Mouse (Mus musculus) hindbrain, embryonic 12.5 days (tissue): ENCODE data around the gene Klhl21. TPM values are rescaled to one million over a fixed set of nuclear protein-coding genes. Genes with fewer than 3 reads are reported as not detected.

Experiments used
- ATAC-seq: fragments of 200-750 bp; cut with Nextera tagmentation; 2 replicates; pipeline ENCODE4 v1.8.0; 2017; ENCODE audit warnings: moderate TSS enrichment; ENCODE audit not compliant: low FRiP score
- H3K27ac ChIP-seq: fragments of 300-500 bp; sonication (generic); 2 replicates; pipeline ENCODE4 v1.5.1; 2016; ENCODE audit warnings: mild to moderate bottlenecking
- H3K27me3 ChIP-seq: fragments of 300-500 bp; sonication (generic); 2 replicates; pipeline ENCODE4 v1.6.1; 2016; ENCODE audit warnings: mild to moderate bottlenecking
- H3K36me3 ChIP-seq: fragments of 300-500 bp; sonication (generic); 2 replicates; pipeline ENCODE4 v1.6.1; 2016; ENCODE audit warnings: mild to moderate bottlenecking
- H3K4me1 ChIP-seq: fragments of 300-500 bp; sonication (generic); 2 replicates; pipeline ENCODE4 v1.6.1; 2016
- H3K4me2 ChIP-seq: fragments of 300-500 bp; sonication (generic); replicated peaks from 2 replicates; pipeline ENCODE4 v1.6.1; 2016; ENCODE audit warnings: mild to moderate bottlenecking
- H3K4me3 ChIP-seq: fragments of 300-500 bp; sonication (generic); 2 replicates; pipeline ENCODE4 v1.5.1; 2016; ENCODE audit warnings: mild to moderate bottlenecking
- H3K9ac ChIP-seq: fragments of 300-500 bp; sonication (generic); 2 replicates; pipeline ENCODE4 v1.6.1; 2016; ENCODE audit warnings: mild to moderate bottlenecking, moderate library complexity
- H3K9me3 ChIP-seq: fragments of 300-500 bp; sonication (generic); replicated peaks from 2 replicates; pipeline ENCODE4 v1.6.1; 2016; ENCODE audit warnings: mild to moderate bottlenecking
- WGBS: fragments of 180-500 bp; shearing (Covaris S2); methylation state at CpG from one replicate; pipeline ENCODE4 v1.1.7; 2016; 5-methylcytosine and 5-hydroxymethylcytosine counted together
- polyA plus RNA-seq: library from polyadenylated mRNA; unstranded; fragments of >200 nt; fragmentation: Nextera tagmentation; extraction: Ambion mirVana; gene quantifications from 2 replicates; pipeline ENCODE4 v1.2.1, GENCODE M21; 2016

The Klhl21 gene
- polyA plus RNA-seq, 1 experiment from 2014 or later, result 8.0 TPM

GRCm38 (mm10) chr4:151997701-151998100 lies 10.9 kb upstream of the Klhl21 start:
- Histone ChIP-seq H3K4me2 (0 out of 2 replicates have a peak overlapping the region, but pooled peaks have one; percentile 49), H3K4me1 (peaks cover 19% of the 10 kb centered on the region), H3K27me3 (no peaks in the 10 kb centered on the region), H3K9ac (no peak overlapping the region), H3K4me3 (0 out of 2 replicates have a peak overlapping the region, but pooled peaks have one; percentile 99), H3K36me3 (peaks cover under 1% of the 10 kb centered on the region), H3K9me3 (no peaks in the 10 kb centered on the region), H3K27ac (no peak overlapping the region)
- WGBS, result 77% methylated on average over 3 of the region's 3 CpGs
- no peak for ATAC-seq

- H3K27me3 ChIP-seq, result no peaks in the 10 kb centered on the region
Measured at GRCm38 (mm10) chr4:151999481-151999880, 9.1 kb upstream of the Klhl21 start.

GRCm38 (mm10) chr4:152000906-152001305 lies 7.7 kb upstream of the Klhl21 start:
- Histone ChIP-seq H3K36me3 (no peaks in the 10 kb centered on the region), H3K4me1 (peaks cover 5% of the 10 kb centered on the region), H3K4me3 (no peak overlapping the region), H3K9me3 (no peaks in the 10 kb centered on the region), H3K4me2 (no peak overlapping the region), H3K27me3 (no peaks in the 10 kb centered on the region), H3K9ac (no peak overlapping the region), H3K27ac (no peak overlapping the region)
- no peak for ATAC-seq
- 57% methylated on average over 4 of the region's 4 CpGs for WGBS

More at GRCm38 (mm10) chr4:151999481-151999880, 9.1 kb upstream of the Klhl21 start:
- no peaks in the 10 kb centered on the region for H3K36me3 ChIP-seq
- H3K9me3 ChIP-seq, result no peaks in the 10 kb centered on the region
- no peak overlapping the region for H3K4me3 ChIP-seq
- ATAC-seq, result no peak
- no peak overlapping the region for H3K27ac ChIP-seq
- WGBS, result 54% methylated on average over 3 of the region's 3 CpGs
- no peak overlapping the region for H3K4me2 ChIP-seq
- H3K9ac ChIP-seq, result no peak overlapping the region
- H3K4me1 ChIP-seq, result peaks cover 9% of the 10 kb centered on the region

DNA sequence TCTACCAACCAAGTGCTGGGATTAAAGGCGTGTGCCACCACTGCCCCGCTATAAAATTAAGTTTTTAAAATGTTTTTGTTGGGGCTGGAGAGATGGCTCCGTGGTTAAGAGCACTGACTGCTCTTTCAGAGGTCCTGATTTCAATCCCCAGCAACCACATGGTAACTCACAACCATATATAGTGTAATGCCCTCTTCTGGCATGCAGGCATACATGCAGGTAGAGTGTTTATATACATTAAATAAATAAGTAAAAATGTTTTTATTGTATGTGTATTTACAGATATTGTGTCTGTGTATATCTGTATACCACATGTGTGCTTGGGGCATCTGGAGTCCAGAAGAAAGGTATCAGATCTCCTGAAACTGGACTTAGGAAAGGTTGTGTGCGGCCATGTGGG lies 7.3 kb upstream of the Klhl21 start:
- H3K27ac ChIP-seq, result no peak overlapping the region
- H3K9ac ChIP-seq, result no peak overlapping the region
- H3K36me3 ChIP-seq, result no peaks in the 10 kb centered on the region
- 69% methylated on average over 4 of the region's 4 CpGs for WGBS
- no peak overlapping the region for H3K4me3 ChIP-seq
- peaks cover 5% of the 10 kb centered on the region for H3K4me1 ChIP-seq
- peaks cover under 1% of the 10 kb centered on the region; the same call in 1 of the 2 replicates for H3K27me3 ChIP-seq
- no peak overlapping the region for H3K4me2 ChIP-seq
- no peaks in the 10 kb centered on the region for H3K9me3 ChIP-seq
- no peak for ATAC-seq

DNA sequence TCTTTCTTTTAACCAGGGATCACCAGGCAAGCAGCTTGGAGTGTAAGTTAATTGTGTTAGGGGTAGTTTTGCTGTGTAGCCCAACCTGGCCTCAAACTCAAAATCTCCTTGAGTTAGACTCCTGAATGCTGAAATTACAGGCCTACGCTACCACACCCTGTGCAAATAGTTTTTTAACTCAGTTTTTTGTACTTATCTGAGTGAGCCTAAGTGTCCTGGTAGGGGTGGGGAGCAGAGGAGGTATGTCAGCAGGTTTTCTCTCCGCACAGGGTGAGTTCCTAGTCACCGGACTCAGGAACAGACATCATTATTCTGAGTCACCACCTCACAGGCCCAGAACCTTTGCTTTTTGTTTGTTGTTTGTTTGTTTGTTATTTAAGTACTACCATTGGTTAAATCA lies 6.5 kb upstream of the Klhl21 start:
- no peak for ATAC-seq

GRCm38 (mm10) chr4:152006137-152006536 lies 2.5 kb upstream of the Klhl21 start:
- peaks cover 47% of the 10 kb centered on the region for H3K27me3 ChIP-seq
- peaks cover 34% of the 10 kb centered on the region for H3K4me1 ChIP-seq
- no peak overlapping the region for H3K4me3 ChIP-seq
- H3K9ac ChIP-seq, result no peak overlapping the region
- H3K27ac ChIP-seq, result no peak overlapping the region
- WGBS, result 70% methylated on average over 6 of the region's 6 CpGs
- no peaks in the 10 kb centered on the region for H3K36me3 ChIP-seq
- H3K9me3 ChIP-seq, result no peaks in the 10 kb centered on the region
- no peak overlapping the region for H3K4me2 ChIP-seq
- ATAC-seq, result no peak

More for the DNA sequence above, 6.5 kb upstream of the Klhl21 start:
- 93% methylated on average over 3 of the region's 3 CpGs for WGBS
- peaks cover 4% of the 10 kb centered on the region for H3K4me1 ChIP-seq
- no peaks in the 10 kb centered on the region for H3K9me3 ChIP-seq
- no peaks in the 10 kb centered on the region for H3K36me3 ChIP-seq
- no peak overlapping the region for H3K9ac ChIP-seq
- peaks cover 8% of the 10 kb centered on the region for H3K27me3 ChIP-seq
- no peak overlapping the region for H3K4me3 ChIP-seq
- no peak overlapping the region for H3K4me2 ChIP-seq
- H3K27ac ChIP-seq, result no peak overlapping the region

DNA sequence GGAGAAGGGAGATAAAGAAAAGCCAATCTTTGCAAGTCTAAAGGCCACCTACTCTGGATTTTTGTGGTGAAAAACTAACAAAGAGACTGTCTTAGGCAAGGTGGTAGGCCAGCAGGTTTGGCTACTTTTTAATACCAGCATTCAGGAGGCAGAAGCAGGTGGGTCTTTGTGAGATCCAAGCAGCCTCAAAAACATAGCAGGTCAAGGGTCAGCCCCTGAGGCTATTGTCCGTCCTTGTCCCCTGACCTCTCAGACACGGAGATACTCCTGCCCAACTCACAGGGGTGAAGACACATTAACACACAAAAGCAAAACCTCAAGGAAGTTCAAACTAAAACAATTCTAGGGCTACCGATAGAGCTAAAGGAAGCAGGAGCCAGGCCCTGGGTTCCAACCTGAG lies 1.8 kb upstream of the Klhl21 start:
- Histone ChIP-seq H3K4me1 (peaks cover 34% of the 10 kb centered on the region), H3K9me3 (no peaks in the 10 kb centered on the region), H3K27ac (no peak overlapping the region), H3K4me3 (no peak overlapping the region), H3K4me2 (no peak overlapping the region), H3K36me3 (no peaks in the 10 kb centered on the region), H3K27me3 (peaks cover 50% of the 10 kb centered on the region), H3K9ac (no peak overlapping the region)
- WGBS, result 20% methylated on average over 3 of the region's 3 CpGs
- ATAC-seq, result no peak

- H3K27me3 ChIP-seq, result peaks cover 50% of the 10 kb centered on the region
Measured at GRCm38 (mm10) chr4:152007481-152008147, 989 bp upstream of the Klhl21 start.

GRCm38 (mm10) chr4:152008148-152008500 lies 479 bp upstream of the Klhl21 start:
- Histone ChIP-seq H3K27ac (no peak overlapping the region), H3K4me2 (peak overlapping the region; percentile 100), H3K9ac (peak overlapping the region; percentile 65; the same call in 1 of the 2 replicates), H3K27me3 (peaks cover 50% of the 10 kb centered on the region), H3K4me3 (peak overlapping the region; percentile 70), H3K9me3 (no peaks in the 10 kb centered on the region), H3K4me1 (peaks cover 34% of the 10 kb centered on the region), H3K36me3 (no peaks in the 10 kb centered on the region)
- ATAC-seq, result 0 out of 2 replicates have a peak, but pooled peaks have one; percentile 2
- WGBS, result under 1% methylated on average over 14 of the region's 14 CpGs

More at GRCm38 (mm10) chr4:152007481-152008147, 989 bp upstream of the Klhl21 start:
- H3K36me3 ChIP-seq, result no peaks in the 10 kb centered on the region
- H3K27ac ChIP-seq, result no peak overlapping the region
- peak overlapping the region; percentile 70; the same call in 1 of the 2 replicates for H3K4me3 ChIP-seq
- peaks cover 34% of the 10 kb centered on the region for H3K4me1 ChIP-seq
- H3K4me2 ChIP-seq, result peak overlapping the region; percentile 100
- WGBS, result 5% methylated on average over 8 of the region's 8 CpGs
- H3K9me3 ChIP-seq, result no peaks in the 10 kb centered on the region
- ATAC-seq, result no peak
- H3K9ac ChIP-seq, result 0 out of 2 replicates have a peak overlapping the region, but pooled peaks have one; percentile 65

DNA sequence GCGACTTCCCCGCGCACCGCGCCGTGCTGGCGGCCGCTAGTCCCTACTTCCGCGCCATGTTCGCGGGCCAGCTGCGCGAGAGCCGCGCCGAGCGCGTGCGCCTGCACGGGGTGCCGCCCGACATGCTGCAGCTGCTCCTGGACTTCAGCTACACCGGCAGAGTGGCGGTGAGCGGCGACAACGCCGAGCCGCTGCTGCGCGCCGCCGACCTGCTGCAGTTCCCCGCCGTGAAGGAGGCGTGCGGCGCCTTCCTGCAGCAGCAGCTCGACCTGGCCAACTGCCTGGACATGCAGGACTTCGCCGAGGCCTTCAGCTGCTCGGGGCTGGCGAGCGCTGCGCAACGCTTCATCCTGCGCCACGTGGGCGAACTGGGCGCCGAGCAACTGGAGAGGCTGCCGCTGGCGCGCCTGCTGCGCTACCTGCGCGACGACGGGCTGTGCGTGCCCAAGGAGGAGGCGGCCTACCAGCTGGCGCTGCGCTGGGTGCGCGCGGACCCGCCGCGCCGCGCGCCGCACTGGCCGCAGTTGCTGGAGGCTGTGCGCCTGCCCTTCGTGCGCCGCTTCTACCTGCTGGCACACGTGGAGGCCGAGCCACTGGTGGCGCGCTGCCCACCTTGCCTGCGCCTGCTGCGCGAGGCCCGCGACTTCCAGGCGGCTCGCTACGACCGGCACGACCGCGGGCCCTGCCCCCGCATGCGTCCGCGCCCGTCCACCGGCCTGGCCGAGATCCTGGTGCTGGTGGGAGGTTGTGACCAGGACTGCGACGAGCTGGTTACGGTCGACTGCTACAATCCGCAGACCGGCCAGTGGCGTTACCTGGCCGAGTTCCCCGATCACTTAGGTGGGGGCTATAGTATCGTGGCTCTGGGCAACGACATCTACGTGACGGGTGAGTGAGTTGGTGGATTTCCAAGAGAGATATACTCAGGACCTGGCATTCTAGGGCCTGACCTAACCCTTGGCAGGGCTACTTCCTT lies 761 bp downstream of the Klhl21 start:
- Histone ChIP-seq H3K4me3 (peak overlapping the region; percentile 70), H3K36me3 (no peaks in the 10 kb centered on the region), H3K9me3 (no peaks in the 10 kb centered on the region), H3K27ac (peak overlapping the region; percentile 31), H3K27me3 (peaks cover 50% of the 10 kb centered on the region), H3K4me2 (peak overlapping the region; percentile 100), H3K9ac (peak overlapping the region; percentile 65), H3K4me1 (peaks cover 34% of the 10 kb centered on the region)
- peak; percentile 72 for ATAC-seq
- WGBS, result under 1% methylated on average over 112 of the region's 115 CpGs

DNA sequence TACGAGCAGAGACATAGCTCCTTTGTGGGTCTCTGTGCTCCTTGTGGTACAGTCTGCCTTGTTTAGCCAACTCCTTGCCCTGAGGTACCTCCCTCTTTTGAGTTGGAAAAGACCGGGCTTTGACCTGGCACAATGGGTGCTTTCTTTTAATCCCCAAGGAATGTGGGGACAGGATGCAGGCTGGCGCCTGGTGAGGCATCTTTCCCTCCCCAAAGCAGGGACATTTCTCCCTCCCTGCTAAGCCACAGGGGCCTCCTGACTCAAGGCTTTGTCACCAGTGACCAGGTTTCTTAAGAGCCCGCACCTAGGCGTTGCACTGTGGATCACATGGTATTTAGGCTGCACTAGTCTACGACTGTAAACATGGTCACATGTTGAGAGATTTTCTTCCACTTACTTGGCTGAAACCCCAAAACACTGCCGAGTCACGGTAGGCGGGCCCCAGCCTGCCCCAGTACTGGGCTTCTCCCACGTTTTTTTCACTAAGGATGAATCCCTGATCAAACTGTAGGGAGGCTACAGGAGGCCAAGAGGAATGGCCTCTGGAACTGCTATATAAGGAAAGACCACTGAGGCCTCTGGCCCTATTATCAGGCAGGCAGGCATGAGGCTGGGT lies 1.6 kb downstream of the Klhl21 start:
- H3K27ac ChIP-seq, result no peak overlapping the region

GRCm38 (mm10) chr4:152010707-152011134 lies 2.1 kb downstream of the Klhl21 start:
- H3K36me3 ChIP-seq, result no peaks in the 10 kb centered on the region
- H3K4me2 ChIP-seq, result peak overlapping the region; percentile 100
- H3K4me3 ChIP-seq, result peak overlapping the region; percentile 70
- peaks cover 34% of the 10 kb centered on the region for H3K4me1 ChIP-seq
- H3K9me3 ChIP-seq, result no peaks in the 10 kb centered on the region
- H3K27me3 ChIP-seq, result peaks cover 50% of the 10 kb centered on the region
- WGBS, result 11% methylated on average over 13 of the region's 13 CpGs
- no peak overlapping the region for H3K27ac ChIP-seq
- H3K9ac ChIP-seq, result peak overlapping the region; percentile 65; the same call in 1 of the 2 replicates
- no peak for ATAC-seq

More for the DNA sequence above, 1.6 kb downstream of the Klhl21 start:
- ATAC-seq, result 0 out of 2 replicates have a peak, but pooled peaks have one; percentile 4
- no peaks in the 10 kb centered on the region for H3K36me3 ChIP-seq
- 3% methylated on average over 10 of the region's 10 CpGs for WGBS
- H3K9me3 ChIP-seq, result no peaks in the 10 kb centered on the region
- peaks cover 50% of the 10 kb centered on the region for H3K27me3 ChIP-seq
- peak overlapping the region; percentile 70 for H3K4me3 ChIP-seq
- H3K9ac ChIP-seq, result peak overlapping the region; percentile 65
- H3K4me2 ChIP-seq, result peak overlapping the region; percentile 100
- H3K4me1 ChIP-seq, result peaks cover 34% of the 10 kb centered on the region
